Mouse (Mus musculus) stomach, embryonic 15.5 days (tissue): ENCODE results near the gene Zmynd19. TPM values are rescaled to one million over a fixed set of nuclear protein-coding genes. Genes with fewer than 3 reads are reported as not detected.
A peak's percentile ranks its signal among the peaks of the same experiment; 100 is the strongest.
"Not testable (repeated sequence)": the region's sequence is repeated elsewhere in the genome, so short reads cannot be mapped to it uniquely, and the experiment has no call there.

Experiments
- ATAC-seq: fragments of 200-750 bp; cut with Nextera tagmentation; 2 replicates; pipeline ENCODE4 v1.8.0; 2017; ENCODE audit warnings: low read depth, moderate number of reproducible peaks, moderate TSS enrichment; ENCODE audit not compliant: insufficient read depth, low FRiP score
- H3K27ac ChIP-seq: fragments of 300-500 bp; sonication (generic); 2 replicates; pipeline ENCODE4 v1.5.1; 2015; ENCODE audit warnings: mild to moderate bottlenecking, inconsistent platforms
- H3K27me3 ChIP-seq: fragments of 300-500 bp; sonication (generic); replicated peaks from 2 replicates; pipeline ENCODE4 v1.6.1; 2015; ENCODE audit warnings: inconsistent platforms
- H3K36me3 ChIP-seq: fragments of 300-500 bp; sonication (generic); 2 replicates; pipeline ENCODE4 v1.6.1; 2015; ENCODE audit warnings: inconsistent platforms
- H3K4me1 ChIP-seq: fragments of 300-500 bp; sonication (generic); 2 replicates; pipeline ENCODE4 v1.6.1; 2015; ENCODE audit warnings: inconsistent platforms
- H3K4me2 ChIP-seq: fragments of 300-500 bp; sonication (generic); 2 replicates; pipeline ENCODE4 v1.6.1; 2015; ENCODE audit warnings: mild to moderate bottlenecking, inconsistent platforms
- H3K4me3 ChIP-seq: fragments of 300-500 bp; sonication (generic); replicated peaks from 2 replicates; pipeline ENCODE4 v1.5.1; 2015; ENCODE audit warnings: inconsistent platforms
- H3K9ac ChIP-seq: fragments of 300-500 bp; sonication (generic); 2 replicates; pipeline ENCODE4 v1.6.1; 2015; ENCODE audit warnings: inconsistent platforms
- H3K9me3 ChIP-seq: fragments of 300-500 bp; sonication (generic); 2 replicates; pipeline ENCODE4 v1.6.1; 2016; ENCODE audit warnings: inconsistent platforms
- WGBS: fragments of 180-500 bp; shearing (Covaris S2); methylation state at CpG from one replicate; pipeline ENCODE4 v1.1.7; 2015; 5-methylcytosine and 5-hydroxymethylcytosine counted together
- polyA plus RNA-seq: library from polyadenylated mRNA; unstranded; fragments of >200 nt; fragmentation: Nextera tagmentation; extraction: Ambion mirVana; gene quantifications from 2 replicates; pipeline ENCODE4 v1.2.1, GENCODE M21; 2015

Zmynd19 gene
- polyA plus RNA-seq, 1 experiment from 2014 or later = 16.5 TPM

DNA sequence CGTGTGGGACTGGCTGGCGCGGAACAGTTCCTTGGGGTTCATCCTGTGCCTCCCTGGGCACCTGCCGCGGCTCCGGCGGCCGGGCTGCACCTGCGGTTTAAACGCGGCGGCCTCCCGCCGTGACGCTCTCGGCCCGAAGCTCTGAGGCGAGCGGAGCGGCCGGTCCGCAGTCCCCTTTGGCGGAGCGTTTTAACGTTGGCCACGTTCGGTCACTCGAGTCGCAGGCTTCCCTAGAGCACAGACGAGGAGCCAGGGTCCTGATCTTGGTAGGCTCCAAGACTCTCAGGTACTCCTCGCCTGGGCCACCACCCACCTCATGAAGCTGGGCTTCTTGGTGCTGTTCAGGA lies 570 bp downstream of the Zmynd19 start:
- Histone ChIP-seq H3K9me3 (no peaks in the 10 kb centered on the region), H3K27me3 (no peaks in the 10 kb centered on the region), H3K27ac (peak overlapping the region; percentile 36; the same call in 1 of the 2 replicates), H3K4me2 (peak overlapping the region; percentile 82), H3K4me3 (peak overlapping the region; percentile 87), H3K4me1 (0 out of 2 replicates have a peak, but pooled peaks cover 10% of the 10 kb centered on the region), H3K9ac (peak overlapping the region; percentile 88), H3K36me3 (peaks cover 25% of the 10 kb centered on the region)
- under 1% methylated on average over 31 of the region's 31 CpGs for WGBS
- 0 out of 2 replicates have a peak, but pooled peaks have one; percentile 0 for ATAC-seq

DNA sequence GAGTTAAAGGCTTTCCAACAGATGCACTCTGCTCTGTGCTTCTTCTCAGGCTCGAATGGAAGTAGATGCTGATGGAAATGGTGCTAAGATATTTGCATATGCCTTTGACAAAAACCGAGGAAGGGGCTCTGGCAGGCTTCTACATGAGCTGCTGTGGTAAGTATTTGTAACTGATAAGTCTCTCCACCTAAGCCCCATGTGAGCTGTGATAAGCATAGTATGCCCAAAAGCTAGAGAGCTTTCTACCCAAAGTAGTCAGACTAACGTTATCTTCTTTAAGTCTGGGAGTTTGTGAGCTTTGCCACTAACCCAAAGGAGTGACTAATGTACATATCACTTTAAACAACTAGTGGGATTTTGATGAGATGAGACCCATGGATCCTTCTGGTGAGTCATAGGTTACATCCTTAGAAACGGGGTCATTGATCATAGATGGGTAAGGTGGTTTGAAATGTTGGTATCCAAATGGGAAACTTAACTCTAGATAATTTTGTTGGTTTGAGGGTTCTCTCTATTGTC lies 3.0 kb downstream of the Zmynd19 start:
- H3K27me3 ChIP-seq = no peaks in the 10 kb centered on the region
- H3K36me3 ChIP-seq = peaks cover 41% of the 10 kb centered on the region

DNA sequence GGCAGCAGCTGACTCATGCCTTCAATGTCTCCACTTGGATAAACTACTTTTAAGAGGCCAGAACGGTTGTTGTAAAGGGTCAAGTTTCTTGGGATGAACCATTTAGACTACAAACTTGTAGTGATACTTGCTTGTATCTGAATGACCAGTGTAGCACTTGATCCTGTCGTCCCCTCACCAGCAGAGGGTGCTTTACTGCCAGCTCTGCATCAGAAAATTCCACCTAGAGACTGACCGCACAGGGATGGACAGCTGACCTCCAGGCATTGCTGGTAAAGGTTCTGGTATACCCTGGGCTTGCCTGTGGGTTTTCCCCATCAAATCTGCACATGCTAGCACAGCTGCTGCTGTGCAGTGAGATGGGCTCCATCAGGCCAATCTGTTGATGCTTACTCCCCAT lies 11.3 kb downstream of the Zmynd19 start:
- H3K27me3 ChIP-seq = no peaks in the 10 kb centered on the region
- H3K4me1 ChIP-seq = 0 out of 2 replicates have a peak, but pooled peaks cover 7% of the 10 kb centered on the region
- H3K36me3 ChIP-seq = peaks cover 38% of the 10 kb centered on the region
- H3K9ac ChIP-seq = no peak overlapping the region
- ATAC-seq = no peak
- H3K4me3 ChIP-seq = no peak overlapping the region
- H3K27ac ChIP-seq = no peak overlapping the region
- no peak overlapping the region for H3K4me2 ChIP-seq
- H3K9me3 ChIP-seq = no peaks in the 10 kb centered on the region
- WGBS = 32% methylated on average over 3 of the region's 3 CpGs

More for the DNA sequence above, 3.0 kb downstream of the Zmynd19 start:
- no peak for ATAC-seq
- Histone ChIP-seq H3K4me1 (0 out of 2 replicates have a peak, but pooled peaks cover 10% of the 10 kb centered on the region), H3K4me2 (no peak overlapping the region), H3K9ac (no peak overlapping the region), H3K9me3 (no peaks in the 10 kb centered on the region), H3K27ac (no peak overlapping the region), H3K4me3 (no peak overlapping the region)
- WGBS = 75% methylated on average over 4 of the region's 4 CpGs

GRCm38 (mm10) chr2:24962304-24963000 lies 12.9 kb downstream of the Zmynd19 start, which contains the start of gene Dph7:
Gene Dph7, plus strand, starts transcription at chr2:24962400.
- peak; percentile 88 for ATAC-seq
- Histone ChIP-seq H3K27me3 (no peaks in the 10 kb centered on the region), H3K4me3 (peak within 1 kb of the TSS; percentile 85), H3K4me1 (0 out of 2 replicates have a peak, but pooled peaks cover 7% of the 10 kb centered on the region), H3K9me3 (no peaks in the 10 kb centered on the region), H3K4me2 (peak within 1 kb of the TSS; percentile 64), H3K27ac (peak within 1 kb of the TSS; percentile 38; the same call in 1 of the 2 replicates), H3K36me3 (peaks cover 33% of the 10 kb centered on the region), H3K9ac (peak within 1 kb of the TSS; percentile 73)
- WGBS = under 1% methylated on average over 28 of the region's 28 CpGs

DNA sequence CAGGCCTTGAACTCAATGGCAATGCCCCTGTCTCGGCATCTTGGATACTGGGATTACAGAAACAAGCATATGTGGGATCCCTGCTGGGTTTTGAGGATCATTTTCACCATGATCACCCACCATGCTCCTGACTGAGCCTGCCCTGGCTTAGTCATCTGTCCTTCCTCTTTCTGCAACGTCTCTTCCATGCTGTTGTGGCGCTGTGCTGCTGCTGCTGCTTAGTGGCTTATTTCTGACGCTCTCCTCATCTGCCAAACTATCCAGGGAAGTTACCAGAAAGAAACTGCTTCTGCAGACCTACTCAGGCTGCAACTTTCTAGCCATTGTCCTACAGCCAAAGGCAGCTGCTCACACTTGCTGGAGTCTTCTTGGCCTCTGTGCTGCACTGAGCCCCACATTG lies 20.8 kb downstream of the Zmynd19 start:
- Histone ChIP-seq H3K4me3 (no peak overlapping the region), H3K36me3 (peaks cover 47% of the 10 kb centered on the region), H3K27me3 (no peaks in the 10 kb centered on the region), H3K4me2 (no peak overlapping the region), H3K9me3 (no peaks in the 10 kb centered on the region), H3K4me1 (peaks cover 6% of the 10 kb centered on the region), H3K9ac (no peak overlapping the region), H3K27ac (no peak overlapping the region)
- ATAC-seq = no peak
- 76% methylated on average over 4 of the region's 4 CpGs for WGBS

DNA sequence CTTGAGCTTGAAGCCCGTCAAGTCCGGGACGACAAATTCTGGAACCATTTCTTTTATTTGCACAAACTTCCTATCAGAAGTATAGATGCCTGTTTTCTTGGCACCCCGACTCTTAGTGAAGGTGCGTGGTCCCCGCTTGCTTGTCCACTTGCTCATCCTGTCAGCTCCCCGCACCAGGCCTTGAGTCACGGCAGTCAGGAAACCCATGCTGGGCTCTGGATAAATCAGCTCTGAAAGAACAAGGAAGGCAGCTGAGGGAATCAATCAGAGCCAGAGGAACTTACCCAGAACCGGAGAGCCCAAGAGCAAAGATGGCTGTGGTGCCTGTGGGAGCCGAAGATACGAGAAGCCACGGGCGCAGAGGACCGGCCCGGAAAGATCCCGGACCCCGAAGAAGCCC lies 24.9 kb downstream of the Zmynd19 start:
- Histone ChIP-seq H3K36me3 (peaks cover 24% of the 10 kb centered on the region), H3K4me3 (peak overlapping the region; percentile 80), H3K27ac (peak overlapping the region; percentile 97), H3K4me2 (peak overlapping the region; percentile 99), H3K9ac (peak overlapping the region; percentile 93)
- H3K9me3 ChIP-seq, H3K4me1 ChIP-seq, ATAC-seq, H3K27me3 ChIP-seq: not testable (repeated sequence)
- WGBS = under 1% methylated on average over 17 of the region's 17 CpGs

- H3K36me3 ChIP-seq = peaks cover 22% of the 10 kb centered on the region
- H3K4me3 ChIP-seq = peak within 1 kb of the TSS; percentile 80
- H3K4me1 ChIP-seq = peaks cover 9% of the 10 kb centered on the region
- peak within 1 kb of the TSS; percentile 93 for H3K9ac ChIP-seq
- H3K27ac ChIP-seq = peak within 1 kb of the TSS; percentile 97
- H3K9me3 ChIP-seq = no peaks in the 10 kb centered on the region
- WGBS = under 1% methylated on average over 64 of the region's 64 CpGs
- H3K4me2 ChIP-seq = peak within 1 kb of the TSS; percentile 99
- no peaks in the 10 kb centered on the region for H3K27me3 ChIP-seq
- peak; percentile 100 for ATAC-seq
Measured at GRCm38 (mm10) chr2:24974906-24975703, 25.5 kb downstream of the Zmynd19 start, which contains the start of gene Mrpl41. Gene Mrpl41, minus strand, starts transcription at chr2:24975098.

DNA sequence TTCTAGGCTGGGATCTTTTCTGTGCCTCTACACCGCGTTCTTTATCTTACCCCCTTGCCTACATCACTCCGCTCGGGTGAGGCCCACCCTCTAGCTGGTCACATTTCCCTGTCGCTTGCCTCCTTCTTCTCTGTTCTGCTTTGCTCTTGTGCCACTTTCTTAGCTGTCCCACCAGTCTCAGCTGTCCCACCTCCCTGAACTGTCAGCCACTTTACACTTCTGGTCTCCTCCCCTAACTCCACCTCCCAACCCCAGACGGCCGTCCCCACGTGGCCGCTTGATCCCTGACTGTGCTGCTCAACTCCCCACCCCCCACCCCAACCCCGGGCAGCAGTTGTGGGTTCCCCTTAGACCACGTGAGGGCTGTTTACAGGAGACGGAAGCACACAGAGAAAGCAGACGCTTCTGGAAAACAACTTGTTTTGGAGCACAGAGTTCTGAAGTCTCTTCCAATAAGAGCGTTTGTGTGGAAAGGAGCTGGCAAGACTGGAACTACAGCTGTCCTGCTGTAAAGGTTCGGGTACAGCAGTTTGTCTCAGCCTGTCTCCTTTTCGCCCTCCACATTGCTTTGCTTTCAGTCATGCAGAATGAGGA lies 26.2 kb downstream of the Zmynd19 start, which contains the start of gene Pnpla7:
Pnpla7 (plus strand) TSS at position 330 of the 594 bp plus-strand sequence.
- under 1% methylated on average over 16 of the region's 16 CpGs for WGBS
- Histone ChIP-seq H3K27ac (peak within 1 kb of the TSS; percentile 97), H3K27me3 (no peaks in the 10 kb centered on the region), H3K4me2 (peak within 1 kb of the TSS; percentile 99), H3K36me3 (peaks cover 15% of the 10 kb centered on the region), H3K4me1 (peaks cover 9% of the 10 kb centered on the region), H3K4me3 (peak within 1 kb of the TSS; percentile 80), H3K9me3 (no peaks in the 10 kb centered on the region), H3K9ac (peak within 1 kb of the TSS; percentile 56)
- ATAC-seq = peak; percentile 71

- Histone ChIP-seq H3K36me3 (peaks cover 7% of the 10 kb centered on the region), H3K9ac (no peak overlapping the region), H3K4me3 (no peak overlapping the region), H3K27me3 (no peaks in the 10 kb centered on the region), H3K9me3 (no peaks in the 10 kb centered on the region), H3K4me2 (0 out of 2 replicates have a peak overlapping the region, but pooled peaks have one; percentile 5), H3K27ac (no peak overlapping the region; the same call in 1 of the 2 replicates), H3K4me1 (peaks cover 9% of the 10 kb centered on the region)
- ATAC-seq = no peak; the same call in 1 of the 2 replicates
- 83% methylated on average over 5 of the region's 5 CpGs for WGBS
Measured at GRCm38 (mm10) chr2:24976960-24977359, 27.4 kb downstream of the Zmynd19 start.

DNA sequence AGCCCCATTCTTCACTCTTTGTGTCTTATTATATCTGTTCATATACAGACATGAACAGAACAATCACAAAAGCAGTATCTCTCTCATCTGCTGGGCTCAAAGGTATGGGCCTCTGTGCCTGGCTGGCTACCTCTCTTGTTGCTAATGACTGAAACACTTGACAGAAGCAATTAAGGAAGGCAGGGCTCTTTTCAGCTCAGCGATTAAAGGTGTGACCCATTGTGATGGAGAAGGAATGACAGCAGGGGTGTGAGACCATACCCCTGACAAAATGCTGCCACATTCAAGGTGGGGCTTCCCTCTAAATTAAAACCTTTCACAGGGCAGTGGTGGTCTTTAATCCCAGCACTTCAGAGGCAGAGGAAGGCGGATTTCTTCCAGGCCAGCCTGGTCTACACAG lies 38.2 kb downstream of the Zmynd19 start:
- Histone ChIP-seq H3K4me1 (no peaks in the 10 kb centered on the region), H3K36me3 (no peaks in the 10 kb centered on the region), H3K27ac (no peak overlapping the region), H3K4me3 (no peak overlapping the region), H3K9me3 (no peaks in the 10 kb centered on the region), H3K9ac (no peak overlapping the region), H3K27me3 (no peaks in the 10 kb centered on the region), H3K4me2 (no peak overlapping the region)
- 55% methylated on average over 2 of the region's 2 CpGs for WGBS
- no peak for ATAC-seq

GRCm38 (mm10) chr2:24995332-24995731 lies 45.7 kb downstream of the Zmynd19 start:
- 88% methylated on average over 6 of the region's 6 CpGs for WGBS
- Histone ChIP-seq H3K4me3 (no peak overlapping the region), H3K9me3 (no peaks in the 10 kb centered on the region), H3K9ac (no peak overlapping the region), H3K4me2 (no peak overlapping the region), H3K36me3 (no peaks in the 10 kb centered on the region), H3K27ac (no peak overlapping the region), H3K27me3 (no peaks in the 10 kb centered on the region), H3K4me1 (no peaks in the 10 kb centered on the region)
- no peak for ATAC-seq
